Mouse (Mus musculus): ENCODE results near the gene Id3. TPM values are rescaled to one million over a fixed set of nuclear protein-coding genes. Genes with fewer than 3 reads are reported as not detected.

Gene Id3
- total RNA-seq, 2 experiments from 2014 or later, result 34.9 to 43.2 TPM

GRCm38 (mm10) chr4:136176022-136176552 lies 32.8 kb downstream of the Id3 start:
- no peak for DNase-seq (ENCODE audit: low spot score in 2 of 2)

DNA sequence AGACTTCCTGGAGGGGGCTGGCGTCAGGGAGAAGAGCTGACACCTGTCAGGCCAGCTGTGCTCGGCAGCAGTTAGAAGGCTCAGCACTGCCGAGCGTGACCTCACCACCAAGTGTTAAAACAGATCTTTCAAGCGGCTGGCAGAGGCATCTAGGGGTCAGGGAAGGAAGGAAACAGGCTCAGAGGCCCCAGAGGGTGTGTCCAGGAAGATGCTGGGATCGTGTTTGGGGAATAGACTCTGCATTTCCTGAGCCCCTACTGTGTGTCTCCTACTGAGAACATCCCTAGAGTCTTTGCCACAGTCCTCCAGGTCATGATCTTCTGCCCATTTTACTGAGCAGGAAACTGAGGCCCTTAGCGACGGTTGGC lies 33.9 kb downstream of the Id3 start:
- DNase-seq (ENCODE audit: low spot score in 2 of 2), result no peak

- no peak for DNase-seq (ENCODE audit: low spot score in 2 of 2)
Observed at GRCm38 (mm10) chr4:136177612-136178474, 34.5 kb downstream of the Id3 start.

DNA sequence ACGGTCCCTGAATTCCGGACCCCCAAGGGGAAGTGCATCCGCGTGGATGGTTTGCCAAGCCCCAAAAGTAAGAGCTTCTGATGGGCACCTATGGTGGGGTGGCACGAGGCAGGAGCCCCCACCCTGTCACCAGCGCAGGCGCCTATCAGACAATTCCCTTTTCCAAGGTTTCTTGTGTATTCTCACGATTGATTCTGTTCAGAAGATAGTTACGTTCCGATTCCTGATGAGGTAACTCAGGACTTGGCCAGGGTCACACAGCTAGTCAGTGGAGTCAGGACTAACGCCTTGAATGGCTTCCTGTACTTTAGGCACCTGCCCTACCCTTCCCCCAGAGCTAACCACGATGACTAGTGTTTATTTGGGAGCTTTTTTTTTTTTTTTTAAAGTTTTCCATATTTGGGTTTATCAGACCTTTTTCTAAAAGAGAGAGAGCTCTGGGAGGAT lies 35.2 kb downstream of the Id3 start:
- DNase-seq (ENCODE audit: low spot score in 2 of 2), result no peak

DNA sequence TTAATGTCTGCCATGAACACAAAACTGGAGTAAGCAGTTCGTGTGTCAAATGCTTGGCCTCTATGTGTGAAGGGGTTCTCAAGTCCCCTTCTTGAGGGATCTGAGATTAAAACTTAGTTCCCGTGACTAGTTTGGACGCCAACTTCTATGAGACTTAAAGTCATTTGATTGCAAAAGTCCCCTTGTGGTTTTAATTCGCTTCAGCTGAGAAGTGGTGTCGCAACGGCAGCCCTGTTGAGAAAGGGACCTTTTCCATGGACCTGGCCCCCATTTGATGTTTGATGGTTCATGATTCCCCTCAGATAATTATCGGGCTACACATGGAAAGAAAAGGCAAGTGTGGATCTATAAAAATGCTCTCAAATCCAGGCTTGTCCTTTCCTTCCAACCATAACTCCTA lies 36.2 kb downstream of the Id3 start:
- no peak for DNase-seq (ENCODE audit: low spot score in 2 of 2)

DNA sequence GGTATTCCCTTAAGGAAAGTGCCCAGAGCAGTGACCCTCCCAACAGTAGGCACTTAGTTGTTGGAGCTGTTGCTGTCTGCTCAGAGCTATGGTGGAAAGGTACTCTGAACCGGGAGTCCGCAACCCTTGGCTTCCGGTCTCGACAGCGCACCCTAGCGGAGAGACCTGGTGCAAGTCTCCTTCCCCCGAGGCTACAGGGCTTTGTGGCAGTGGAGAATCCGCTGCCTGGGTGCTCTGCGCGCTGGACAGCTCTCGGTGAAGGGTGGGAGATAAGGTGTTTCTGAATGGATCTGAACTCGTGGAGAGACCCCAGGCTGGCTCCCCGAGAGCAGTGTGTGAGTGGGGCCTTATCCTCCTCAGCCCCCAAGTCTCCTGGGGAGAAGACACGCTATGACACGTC lies 36.7 kb downstream of the Id3 start:
- DNase-seq (ENCODE audit: low spot score in 2 of 2), result peak; percentile 69 to 85

GRCm38 (mm10) chr4:136180408-136181330 lies 37.4 kb downstream of the Id3 start:
- DNase-seq (ENCODE audit: low spot score in 2 of 2), result peak; percentile 40 to 53

DNA sequence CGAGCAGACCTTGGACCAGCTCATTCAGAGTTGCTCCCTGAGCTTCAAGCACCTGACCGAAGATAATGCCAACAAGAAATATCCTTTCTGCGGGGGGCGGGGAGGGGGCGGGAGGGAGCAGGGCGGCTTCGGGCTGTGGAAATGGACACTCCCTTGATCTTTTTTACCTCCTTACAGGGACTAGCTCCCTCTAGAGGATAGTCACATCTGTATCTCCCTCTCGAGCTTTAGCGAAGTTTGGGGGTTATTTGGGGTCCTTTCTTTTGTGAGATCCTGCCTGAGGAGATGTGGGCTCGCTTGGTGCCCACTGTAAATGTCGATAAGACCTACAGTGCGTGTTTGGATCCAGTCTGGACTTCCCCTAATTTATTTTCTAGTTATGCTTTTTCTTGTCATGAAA lies 38.1 kb downstream of the Id3 start:
- no peak for DNase-seq (ENCODE audit: low spot score in 2 of 2)

DNA sequence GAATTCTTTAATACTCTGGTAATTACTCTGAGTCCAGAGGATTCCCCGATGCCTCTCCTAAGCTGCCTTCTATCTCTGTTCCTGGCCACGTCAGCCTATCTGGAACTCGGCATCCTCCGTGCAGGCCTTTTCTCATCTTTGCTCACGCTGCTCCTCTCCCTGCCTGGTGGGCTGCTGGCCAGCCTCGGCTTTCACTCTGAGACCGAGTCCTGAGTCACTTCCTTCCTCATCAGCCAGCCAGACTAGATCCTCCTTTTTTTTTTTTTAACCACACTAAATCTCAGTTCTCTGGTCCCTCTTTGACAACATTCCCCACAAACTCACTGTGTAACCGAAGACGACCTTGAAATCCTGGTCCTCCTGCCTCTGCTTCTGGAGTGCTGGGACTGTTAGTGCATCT lies 42.1 kb downstream of the Id3 start:
- peak; percentile 35 to 38 for DNase-seq (ENCODE audit: low spot score in 2 of 2)

DNA sequence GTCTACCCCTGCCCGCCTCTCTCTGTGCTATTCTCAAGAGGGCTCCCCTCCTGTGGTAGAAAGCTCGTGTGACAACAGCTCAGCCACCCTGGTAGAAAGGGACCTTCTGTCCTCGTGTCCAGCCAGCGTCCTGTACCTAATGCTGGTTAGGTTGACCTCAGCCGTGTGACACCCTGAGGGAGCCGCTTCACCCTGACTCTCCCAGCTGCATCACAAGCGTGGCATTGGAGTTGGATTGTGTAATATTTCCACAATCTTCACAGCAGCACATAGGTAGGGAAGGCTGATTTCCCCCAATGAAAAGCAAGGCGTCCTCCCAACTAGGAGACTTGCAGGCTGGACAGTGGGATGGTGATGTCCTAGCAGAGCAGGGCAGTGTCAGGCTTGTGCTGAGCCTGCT lies 43.0 kb downstream of the Id3 start:
- no peak for DNase-seq (ENCODE audit: low spot score in 2 of 2)

DNA sequence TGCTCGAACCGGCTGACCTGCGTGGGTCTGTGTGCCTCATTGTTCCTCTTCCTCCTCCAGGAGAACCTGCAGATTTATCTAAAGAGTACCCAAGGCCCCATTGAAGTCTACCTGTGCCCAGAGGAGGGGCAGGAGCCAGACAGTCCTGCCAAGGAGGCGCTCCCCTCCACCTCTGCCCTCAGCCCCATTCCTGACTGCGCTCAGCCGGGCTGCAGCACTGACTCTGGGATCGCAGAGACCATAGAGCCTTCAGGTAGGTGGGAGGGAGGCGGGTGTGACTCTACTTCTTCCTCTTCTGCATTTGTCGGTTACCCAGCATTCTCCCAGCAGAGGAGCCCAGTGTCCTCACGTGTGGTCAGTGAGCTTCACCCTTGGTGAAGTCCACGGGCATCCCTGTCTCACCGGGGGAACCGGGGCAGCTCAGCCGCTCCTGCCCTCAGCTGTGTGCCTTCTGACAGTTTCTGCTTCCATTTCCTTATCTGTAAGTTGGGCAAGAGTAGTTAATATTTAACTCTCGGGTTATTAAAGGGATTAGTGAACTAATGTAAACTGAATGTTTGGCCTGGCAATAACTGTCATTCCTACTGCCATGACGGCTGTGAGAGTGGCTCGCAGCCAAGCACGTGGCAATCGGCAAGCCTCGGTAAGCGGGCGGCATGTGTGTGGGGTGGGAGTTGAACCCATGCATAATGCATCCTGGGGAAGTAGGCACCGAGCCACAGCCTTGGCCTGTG lies 43.6 kb downstream of the Id3 start:
- no peak for DNase-seq (ENCODE audit: low spot score in 2 of 2)

DNA sequence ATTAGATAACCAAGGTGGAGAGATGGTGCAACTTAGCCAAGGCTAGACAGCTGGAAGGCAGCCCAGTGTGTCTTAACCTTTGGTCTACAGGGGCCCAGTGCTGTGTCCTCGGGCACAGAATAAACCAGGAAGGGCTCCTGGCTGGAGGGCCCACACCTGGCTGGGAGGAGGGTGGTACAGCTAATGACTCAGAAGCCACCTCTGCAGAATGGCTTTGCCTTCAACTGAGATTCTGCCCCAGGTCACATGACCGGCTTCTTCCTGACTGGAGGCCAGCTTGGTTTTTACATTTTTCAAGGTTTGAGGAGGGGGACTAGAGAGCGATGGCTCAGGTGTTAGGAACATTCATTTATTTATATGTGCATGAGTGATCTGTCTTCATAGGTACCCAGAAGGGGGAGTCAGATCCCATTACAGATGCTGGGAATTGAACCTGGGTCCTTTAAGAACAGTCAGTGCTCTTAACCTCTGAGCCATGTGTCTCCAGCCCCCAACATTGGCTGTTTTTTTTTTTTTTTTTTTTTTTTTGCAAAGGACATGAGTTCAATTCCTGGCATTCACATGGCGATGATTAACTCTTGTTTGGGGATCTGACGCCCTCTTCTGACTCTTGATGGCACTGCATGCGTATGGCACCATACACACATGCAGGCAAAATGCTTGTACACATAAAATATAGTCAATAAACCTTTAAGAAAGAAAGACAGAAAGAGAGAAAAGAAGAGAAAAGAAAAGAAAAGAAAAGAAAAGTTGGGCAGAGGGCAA lies 45.9 kb downstream of the Id3 start:
- DNase-seq (ENCODE audit: low spot score in 2 of 2), result no peak

DNA sequence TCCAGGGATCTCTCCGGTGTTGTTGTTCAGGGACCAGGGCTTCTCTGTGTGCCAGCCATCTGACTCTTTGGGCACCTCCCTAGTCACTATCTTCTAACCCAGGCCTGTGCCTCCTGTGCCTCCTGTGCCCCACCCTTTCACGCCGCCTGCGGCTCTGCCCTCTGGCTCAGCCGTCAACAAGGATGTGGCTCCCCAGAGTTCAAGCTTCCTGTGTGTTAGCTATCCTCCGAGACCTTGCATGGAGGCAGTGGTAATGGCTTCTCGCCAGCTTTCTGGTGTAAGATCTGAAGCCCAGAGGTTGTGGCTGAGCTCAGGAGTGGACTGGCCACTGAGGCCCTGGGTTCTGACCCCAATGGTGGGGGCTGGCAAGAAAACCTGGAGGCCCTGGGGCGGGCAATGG lies 46.6 kb downstream of the Id3 start:
- DNase-seq (ENCODE audit: low spot score in 2 of 2), result no peak

- no peak for DNase-seq (ENCODE audit: low spot score in 2 of 2)
Observed at GRCm38 (mm10) chr4:136193571-136193970, 50.3 kb downstream of the Id3 start.

DNA sequence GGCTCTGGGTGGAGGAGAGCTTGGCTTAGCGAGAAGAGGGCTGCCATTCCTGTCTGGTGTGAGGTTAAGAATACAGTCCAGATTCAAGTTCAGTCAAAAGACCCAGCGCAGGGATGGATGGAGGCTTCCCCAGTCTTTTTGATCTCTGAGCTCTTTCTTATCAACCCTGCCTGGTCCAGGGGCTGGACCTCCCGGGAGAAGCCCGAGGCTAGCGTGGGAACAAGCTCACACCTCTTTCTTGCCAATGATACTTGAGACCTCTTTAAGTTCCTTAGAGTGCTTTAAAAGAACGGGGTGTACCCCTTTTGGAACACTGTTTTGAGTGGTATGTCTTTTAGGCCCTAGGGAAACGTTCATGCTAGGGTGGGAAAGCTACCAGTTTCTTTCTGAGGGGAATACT lies 51.7 kb downstream of the Id3 start:
- no peak for DNase-seq (ENCODE audit: low spot score in 2 of 2)

Other genes starting within 250 kb of the Id3 start
- gene Cnr2, start 248.1 kb upstream of the Id3 start, total RNA-seq (2021), result not detected
- 10 to 100 TPM; 33.6 to 36.5 TPM for gene Fuca1, start 222.8 kb upstream of the Id3 start, total RNA-seq (2021)
- 10 to 100 TPM; 36.0 to 36.7 TPM for gene Hmgcl, start 197.0 kb upstream of the Id3 start, total RNA-seq (2021)
- gene Gale, start 179.8 kb upstream of the Id3 start, total RNA-seq (2021), result 10 to 100 TPM; 25.0 to 28.0 TPM
- gene Lypla2, start 170.9 kb upstream of the Id3 start, total RNA-seq (2021), result 10 to 100 TPM; 94.5 to 97.4 TPM
- 10 to 100 TPM; 93.6 to 94.4 TPM for gene Pithd1, start 156.2 kb upstream of the Id3 start, total RNA-seq (2021)
- 10 to 100 TPM; 25.6 to 26.0 TPM for gene Eloa, start 121.7 kb upstream of the Id3 start, total RNA-seq (2021)
- 100 to 1,000 TPM; 277 to 280 TPM for gene Rpl11, start 90.1 kb upstream of the Id3 start, total RNA-seq (2021)
- gene E2f2, start 28.9 kb downstream of the Id3 start, total RNA-seq (2021), result under 1 TPM; 0.30 to 0.40 TPM
- 1 to 10 TPM; 2.6 to 3.0 TPM for gene Asap3, start 62.9 kb downstream of the Id3 start, total RNA-seq (2021)
- under 1 TPM; 0.49 to 0.77 TPM for gene Tcea3, start 104.2 kb downstream of the Id3 start, total RNA-seq (2021)
- 10 to 100 TPM; 41.5 to 43.6 TPM for gene Zfp46, start 141.2 kb downstream of the Id3 start, total RNA-seq (2021)
- 10 to 100 TPM; 84.7 to 86.8 TPM for gene Hnrnpr, start 167.4 kb downstream of the Id3 start, total RNA-seq (2021)

All from left cerebral cortex, adult 18-20 months (tissue).